Mouse (Mus musculus): ENCODE data around the gene Sct.

DNA sequence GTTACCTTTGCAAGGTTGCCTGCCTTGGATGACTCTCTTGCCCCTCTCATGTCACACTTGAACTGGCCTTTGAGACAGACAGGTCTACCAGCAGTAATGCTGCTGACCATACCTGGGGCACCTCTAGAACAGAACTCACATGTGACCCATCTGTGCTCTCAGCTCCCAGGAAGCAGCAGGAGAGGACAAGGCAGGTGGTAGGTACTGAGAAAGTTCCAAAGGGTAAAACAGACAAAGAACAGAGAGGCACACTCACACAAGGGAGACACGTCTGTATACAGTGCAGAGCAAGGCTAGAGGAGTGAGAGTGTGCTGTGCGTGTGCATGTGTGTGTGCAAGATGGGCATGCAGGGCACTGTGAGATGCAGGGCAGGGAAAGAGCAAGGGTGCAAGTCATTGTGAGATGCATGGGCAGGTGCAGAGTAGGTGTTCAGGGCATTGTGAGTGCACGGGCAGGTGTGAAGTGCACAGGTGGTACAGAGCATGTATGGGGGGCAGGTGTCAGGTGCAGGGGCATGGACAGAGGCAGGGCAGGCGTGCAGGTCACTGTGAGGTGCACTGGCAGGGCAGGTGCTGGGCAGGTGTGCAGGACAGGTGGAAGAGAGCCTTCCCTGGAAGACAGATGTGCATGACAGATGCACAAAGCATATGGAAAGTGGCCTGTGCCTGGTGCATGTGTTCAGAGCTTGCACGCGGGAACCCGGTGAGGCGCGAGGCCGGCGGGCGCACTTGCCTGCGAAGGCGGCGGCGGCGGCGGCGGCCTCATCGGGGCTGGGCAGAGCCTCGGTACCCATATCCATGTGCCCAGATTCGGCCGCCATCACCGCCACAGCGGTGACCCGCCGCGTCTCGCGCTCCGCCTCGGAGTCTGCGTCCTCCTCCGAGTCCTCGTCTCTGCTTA is 47.9 kb upstream of the Sct start:
- no peak; the same call in 1 of the 2 replicates for TF ChIP-seq POLR2A (IDR thresholded peaks at IDR 0.05; ENCODE audit: control insufficient read depth, low read depth, low read length)
- peak; percentile 12; the same call in 1 of the 2 replicates for TF ChIP-seq CTCF (IDR thresholded peaks at IDR 0.05; ENCODE audit: control insufficient read depth, insufficient read depth, insufficient replicate concordance, low read depth, low read length)
